In genomic region chr17:27335621-27336020, GRCm38 (mm10) we compare ENCODE assay signal across 29 mouse cellular contexts.
DNase-seq lines count a peak whose midpoint lies in the region; ATAC-seq and TF ChIP-seq lines count a peak whose summit lies in the region.
"Had no signal": no experiment of that assay in that cellular context is flagged by ENCODE, and none has a peak within 500 bp of the region (broad histone marks: within the 10 kb centered on the region; RNA-seq: fewer than 3 reads in every experiment).

No protein-coding gene starts in this region.

- H3K27ac ChIP-seq in heart, embryonic 10.5 days, result peak overlapping the region; percentile 65
- peak overlapping the region; percentile 48; the same call in 1 of the 2 replicates for H3K27ac ChIP-seq in limb, embryonic 13.5 days
- no peak overlapping the region for H3K27ac ChIP-seq in limb, embryonic 10.5 days
- peak overlapping the region; percentile 52 for H3K27ac ChIP-seq in embryonic facial prominence, embryonic 10.5 days (replicated peaks)
- peak overlapping the region; percentile 44; the same call in 1 of the 2 replicates for H3K27ac ChIP-seq in limb, embryonic 14.5 days (replicated peaks; ENCODE audit: low read depth, low read length)
- H3K27ac ChIP-seq: embryonic facial prominence, embryonic 15.5 days; forebrain, embryonic 13.5 days; hindbrain, embryonic 15.5 days; liver, embryonic 13.5 days had no signal

- peaks cover 31% of the 10 kb centered on the region for H3K4me1 ChIP-seq in heart, embryonic 10.5 days
- H3K4me1 ChIP-seq in limb, embryonic 13.5 days, result peaks cover 23% of the 10 kb centered on the region
- H3K4me1 ChIP-seq in limb, embryonic 10.5 days, result peaks cover 15% of the 10 kb centered on the region; the same call in 1 of the 2 replicates
- H3K4me1 ChIP-seq in embryonic facial prominence, embryonic 10.5 days, result peaks cover 30% of the 10 kb centered on the region
- H3K4me1 ChIP-seq in limb, embryonic 14.5 days (ENCODE audit: control insufficient read depth, insufficient read depth, low read length), result peaks cover 12% of the 10 kb centered on the region
- H3K4me1 ChIP-seq: embryonic facial prominence, embryonic 15.5 days; forebrain, embryonic 13.5 days had no signal

- 69% methylated on average over 4 of the region's 4 CpGs for WGBS in heart, embryonic 10.5 days
- 57% methylated on average over 4 of the region's 4 CpGs for WGBS in limb, embryonic 13.5 days
- WGBS in limb, embryonic 10.5 days, result 79% methylated on average over 4 of the region's 4 CpGs
- 54% methylated on average over 4 of the region's 4 CpGs for WGBS in embryonic facial prominence, embryonic 10.5 days
- WGBS in limb, embryonic 14.5 days, result 58% methylated on average over 4 of the region's 4 CpGs

- H3K9me3 ChIP-seq in heart, embryonic 10.5 days, result no peaks in the 10 kb centered on the region
- H3K9me3 ChIP-seq in limb, embryonic 13.5 days, result no peaks in the 10 kb centered on the region
- H3K9me3 ChIP-seq in limb, embryonic 10.5 days (replicated peaks), result no peaks in the 10 kb centered on the region
- H3K9me3 ChIP-seq in embryonic facial prominence, embryonic 10.5 days, result no peaks in the 10 kb centered on the region
- H3K9me3 ChIP-seq in limb, embryonic 14.5 days (ENCODE audit: control insufficient read depth, low read length), result no peaks in the 10 kb centered on the region
- H3K9me3 ChIP-seq: embryonic facial prominence, embryonic 15.5 days; forebrain, embryonic 13.5 days; hindbrain, embryonic 15.5 days; limb, embryonic 15.5 days; liver, embryonic 13.5 days had no signal

- peak overlapping the region; percentile 27 for H3K4me2 ChIP-seq in limb, embryonic 13.5 days (replicated peaks)
- H3K4me2 ChIP-seq in limb, embryonic 14.5 days (replicated peaks; ENCODE audit: low read depth, low read length, severe bottlenecking), result no peak overlapping the region
- H3K4me2 ChIP-seq: embryonic facial prominence, embryonic 15.5 days; forebrain, embryonic 13.5 days; heart, embryonic 11.5 days; hindbrain, embryonic 15.5 days; limb, embryonic 15.5 days; liver, embryonic 13.5 days had no signal

- no peak overlapping the region for H3K4me3 ChIP-seq in heart, embryonic 10.5 days
- H3K4me3 ChIP-seq in limb, embryonic 13.5 days, result no peak overlapping the region
- H3K4me3 ChIP-seq in limb, embryonic 10.5 days, result no peak overlapping the region
- H3K4me3 ChIP-seq in embryonic facial prominence, embryonic 10.5 days, result no peak overlapping the region
- no peak overlapping the region for H3K4me3 ChIP-seq in limb, embryonic 14.5 days (replicated peaks; ENCODE audit: low read length)
- H3K4me3 ChIP-seq: embryonic facial prominence, embryonic 15.5 days; forebrain, embryonic 13.5 days; hindbrain, embryonic 15.5 days; limb, embryonic 15.5 days; liver, embryonic 13.5 days had no signal

- 0 out of 2 replicates have a peak overlapping the region, but pooled peaks have one; percentile 39 for H3K9ac ChIP-seq in limb, embryonic 13.5 days
- 0 out of 2 replicates have a peak overlapping the region, but pooled peaks have one; percentile 25 for H3K9ac ChIP-seq in limb, embryonic 14.5 days (ENCODE audit: low read depth, low read length, severe bottlenecking)
- H3K9ac ChIP-seq: embryonic facial prominence, embryonic 15.5 days; forebrain, embryonic 13.5 days; hindbrain, embryonic 15.5 days; limb, embryonic 15.5 days; liver, embryonic 13.5 days had no signal

- DNase-seq in heart, embryonic 10.5 days (ENCODE audit: low spot score), result no peak
- DNase-seq in heart, adult 18-20 months, result no peak
- DNase-seq in limb, embryonic 10.5 days (ENCODE audit: low spot score), result no peak
- DNase-seq in embryonic facial prominence, embryonic 10.5 days (ENCODE audit: low spot score), result peak; percentile 43
- peak; percentile 53 for DNase-seq in limb, embryonic 14.5 days (ENCODE audit: low spot score)
- no peak for DNase-seq in thymus, postnatal 10 days (ENCODE audit: low spot score in 2 of 2)
- DNase-seq: adrenal gland, postnatal 25 days; cerebellum, adult 18-20 months; cerebellum, postnatal 10 days; gastrocnemius, postnatal 14 days; heart, postnatal 36 days; kidney, adult 2 months; kidney, postnatal 10 days; layer of hippocampus, adult 9-11 months; liver, embryonic 13.5 days; lung, adult 18-20 months; lung, postnatal 10 days; right cerebral cortex, postnatal 25 days; spleen, adult 18-20 months; thymus, adult 2 months; thymus, postnatal 4 days had no signal

- TF ChIP-seq POLR2A in limb, embryonic 14.5 days (IDR thresholded peaks at IDR 0.05; ENCODE audit: borderline replicate concordance, extremely low read depth, insufficient read depth, insufficient read length), result no peak

- no peak for ATAC-seq in limb, embryonic 13.5 days (ENCODE audit: low FRiP score, low read depth)
- no peak for ATAC-seq in limb, embryonic 14.5 days (ENCODE audit: low FRiP score, low read depth)
- ATAC-seq: CD4-positive, CD25-positive, alpha-beta regulatory T cell, adult 4 months; forebrain, embryonic 13.5 days; midbrain, embryonic 16.5 days had no signal

- peaks cover 11% of the 10 kb centered on the region; the same call in 1 of the 2 replicates for H3K27me3 ChIP-seq in heart, embryonic 10.5 days (ENCODE audit: insufficient read depth, poor library complexity, severe bottlenecking)
- H3K27me3 ChIP-seq in limb, embryonic 13.5 days, result no peaks in the 10 kb centered on the region
- 0 out of 2 replicates have a peak, but pooled peaks cover 6% of the 10 kb centered on the region for H3K27me3 ChIP-seq in limb, embryonic 10.5 days (ENCODE audit: low read depth, poor library complexity, severe bottlenecking)
- no peaks in the 10 kb centered on the region for H3K27me3 ChIP-seq in embryonic facial prominence, embryonic 10.5 days (replicated peaks; ENCODE audit: low read depth, poor library complexity, severe bottlenecking)
- no peaks in the 10 kb centered on the region for H3K27me3 ChIP-seq in limb, embryonic 14.5 days (ENCODE audit: control insufficient read depth, insufficient read depth, low read length)
- H3K27me3 ChIP-seq: embryonic facial prominence, embryonic 15.5 days; hindbrain, embryonic 15.5 days; limb, embryonic 15.5 days; liver, embryonic 13.5 days had no signal

- no peaks in the 10 kb centered on the region for H3K36me3 ChIP-seq in heart, embryonic 10.5 days
- H3K36me3 ChIP-seq in limb, embryonic 13.5 days, result no peaks in the 10 kb centered on the region
- no peaks in the 10 kb centered on the region for H3K36me3 ChIP-seq in limb, embryonic 10.5 days
- no peaks in the 10 kb centered on the region for H3K36me3 ChIP-seq in embryonic facial prominence, embryonic 10.5 days (replicated peaks)
- no peaks in the 10 kb centered on the region for H3K36me3 ChIP-seq in limb, embryonic 14.5 days (ENCODE audit: control insufficient read depth, insufficient read depth, low read length)
- H3K36me3 ChIP-seq: embryonic facial prominence, embryonic 15.5 days; hindbrain, embryonic 15.5 days; limb, embryonic 15.5 days; liver, embryonic 13.5 days had no signal

Comparison
In these comparisons a context has a peak if more than half of its experiments do, and no peak if none do; other contexts are left out.
1. DNase-seq: peak in embryonic facial prominence, embryonic 10.5 days (single experiment) and limb, embryonic 14.5 days (single experiment); none in heart, embryonic 10.5 days (single experiment), heart, adult 18-20 months (0 of 2), limb, embryonic 10.5 days (single experiment) and thymus, postnatal 10 days (0 of 2).